Mouse (Mus musculus): Measurements from ENCODE around the gene Fuz.
A peak's percentile ranks its signal among the peaks of the same experiment; 100 is the strongest.

Gene Fuz

DNA sequence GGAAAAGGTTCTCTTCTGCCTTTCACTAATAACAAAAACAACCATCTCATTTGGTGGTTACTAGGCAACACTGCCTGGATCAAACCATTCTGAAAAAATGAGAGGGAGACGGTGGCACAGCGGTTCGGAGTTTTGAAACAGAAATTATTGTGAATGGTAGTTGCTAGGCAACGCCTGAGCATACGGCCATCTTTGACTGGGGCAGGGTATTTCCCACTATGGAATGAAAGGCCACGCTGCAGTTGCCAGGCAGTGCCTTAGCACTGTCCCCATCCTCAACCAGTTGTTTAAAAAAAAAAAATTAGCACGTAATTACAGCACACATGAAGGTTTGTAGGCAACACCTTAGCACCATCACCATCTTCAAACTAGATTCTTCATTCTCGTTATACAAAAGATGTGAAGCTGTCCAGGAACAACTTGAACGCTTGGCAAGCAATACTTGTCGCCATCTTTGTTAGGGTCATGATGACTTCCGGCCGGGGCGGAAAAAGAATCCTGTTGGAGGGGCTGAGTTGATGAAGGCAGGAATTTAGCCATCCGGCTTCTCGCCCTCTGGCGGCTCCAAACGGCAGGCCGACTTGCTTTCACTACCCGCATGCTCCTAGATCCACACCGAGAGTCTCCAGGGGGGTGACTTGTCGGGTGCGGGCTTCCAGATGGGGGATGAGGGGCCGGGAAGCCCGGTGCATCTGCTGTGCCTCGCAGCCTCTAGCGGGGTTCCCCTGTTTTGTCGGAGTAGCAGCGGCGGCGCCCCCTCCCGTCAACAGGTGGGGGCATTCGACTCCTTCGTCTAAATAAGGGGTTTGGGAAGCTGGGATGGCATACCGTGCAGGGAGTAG, at the start of gene Fuz:
Fuz (plus strand) TSS at position 487 of the 842 bp plus-strand sequence.
- DNase-seq (ENCODE audit: low read depth, low spot score), result peak; percentile 89

DNA sequence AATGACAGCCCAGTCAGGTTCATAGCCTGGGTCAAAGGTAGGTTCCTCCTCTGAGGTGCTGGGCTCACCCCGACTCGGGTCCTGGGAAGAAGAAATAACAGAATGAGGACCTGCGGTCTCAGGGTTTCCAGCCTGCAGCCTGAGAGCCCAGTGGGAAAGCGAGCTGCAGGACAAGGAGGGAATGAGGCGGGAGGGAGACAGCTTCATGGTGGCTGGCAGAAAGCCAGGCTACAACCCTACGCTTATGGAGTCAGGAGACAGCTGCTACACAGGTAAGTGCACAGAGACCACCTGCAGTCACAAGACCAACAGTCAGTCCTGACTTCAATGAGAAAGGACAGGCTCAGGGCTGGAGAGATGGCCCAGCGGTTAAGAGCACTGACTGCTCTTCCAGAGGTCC, 49.1 kb upstream of the Fuz start:
- DNase-seq (ENCODE audit: low read depth, low spot score), result no peak

DNA sequence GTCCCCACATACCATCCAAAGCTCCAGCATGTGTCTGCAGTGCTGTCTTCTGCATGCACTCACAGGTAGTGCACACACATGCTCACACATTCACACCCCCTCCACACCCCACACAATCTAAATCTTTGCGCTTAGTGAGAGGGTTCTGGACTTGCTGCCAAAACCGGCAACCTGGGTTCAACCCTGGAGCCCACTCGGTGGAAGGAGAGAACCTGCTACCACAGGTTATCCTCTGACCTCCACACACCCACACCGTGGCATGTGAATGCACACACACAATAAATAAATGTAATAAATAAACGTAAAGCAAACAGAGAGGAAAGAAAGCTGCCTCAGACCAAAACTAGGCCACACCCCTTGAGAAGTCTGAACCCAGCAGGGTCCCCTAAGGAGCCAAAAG, 48.1 kb upstream of the Fuz start:
- no peak for DNase-seq (ENCODE audit: low read depth, low spot score)

GRCm38 (mm10) chr7:44848561-44849415, 47.1 kb upstream of the Fuz start, which contains the start of the genes Akt1s1 and Tbc1d17:
Gene Akt1s1, plus strand, starts transcription at chr7:44848991.
Gene Tbc1d17, minus strand, starts transcription at chr7:44849079.
- DNase-seq (ENCODE audit: low read depth, low spot score), result peak; percentile 97

DNA sequence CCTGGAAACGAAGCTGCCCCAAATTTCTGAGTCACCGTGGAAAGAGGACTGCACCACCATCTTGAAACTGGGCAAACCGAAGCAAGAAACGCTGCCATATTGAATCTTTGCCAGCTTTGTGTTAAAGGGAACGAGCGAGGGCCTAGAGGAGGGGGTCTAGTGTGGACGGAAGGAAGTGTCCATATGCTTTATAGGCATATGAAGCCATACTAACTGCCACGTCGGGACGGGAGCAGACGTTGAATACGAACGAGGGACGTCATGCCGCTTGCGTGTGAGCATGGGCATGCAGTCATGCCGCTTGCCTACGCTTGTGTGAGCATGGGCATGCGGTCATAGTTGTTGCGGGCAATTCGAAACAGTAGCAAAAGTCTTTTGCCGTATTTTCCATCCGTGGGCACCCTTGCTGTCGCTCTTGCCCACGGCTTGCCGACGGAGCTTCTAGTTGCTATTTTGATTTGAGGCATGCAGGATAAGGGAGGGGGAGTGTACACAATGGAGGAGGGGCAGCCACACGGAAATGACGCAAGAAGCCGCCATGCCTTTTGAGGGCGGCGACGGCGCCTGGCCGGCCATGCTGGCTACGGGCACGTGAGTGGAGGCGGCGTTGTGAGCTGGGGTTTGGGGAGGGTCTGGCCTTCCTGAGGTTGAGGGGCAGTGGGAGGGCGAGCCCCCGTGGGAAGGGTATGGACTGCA, 46.3 kb upstream of the Fuz start:
- no peak for DNase-seq (ENCODE audit: low read depth, low spot score)

- no peak for DNase-seq (ENCODE audit: low read depth, low spot score)
Measured at GRCm38 (mm10) chr7:44850146-44850545, 45.7 kb upstream of the Fuz start.

DNA sequence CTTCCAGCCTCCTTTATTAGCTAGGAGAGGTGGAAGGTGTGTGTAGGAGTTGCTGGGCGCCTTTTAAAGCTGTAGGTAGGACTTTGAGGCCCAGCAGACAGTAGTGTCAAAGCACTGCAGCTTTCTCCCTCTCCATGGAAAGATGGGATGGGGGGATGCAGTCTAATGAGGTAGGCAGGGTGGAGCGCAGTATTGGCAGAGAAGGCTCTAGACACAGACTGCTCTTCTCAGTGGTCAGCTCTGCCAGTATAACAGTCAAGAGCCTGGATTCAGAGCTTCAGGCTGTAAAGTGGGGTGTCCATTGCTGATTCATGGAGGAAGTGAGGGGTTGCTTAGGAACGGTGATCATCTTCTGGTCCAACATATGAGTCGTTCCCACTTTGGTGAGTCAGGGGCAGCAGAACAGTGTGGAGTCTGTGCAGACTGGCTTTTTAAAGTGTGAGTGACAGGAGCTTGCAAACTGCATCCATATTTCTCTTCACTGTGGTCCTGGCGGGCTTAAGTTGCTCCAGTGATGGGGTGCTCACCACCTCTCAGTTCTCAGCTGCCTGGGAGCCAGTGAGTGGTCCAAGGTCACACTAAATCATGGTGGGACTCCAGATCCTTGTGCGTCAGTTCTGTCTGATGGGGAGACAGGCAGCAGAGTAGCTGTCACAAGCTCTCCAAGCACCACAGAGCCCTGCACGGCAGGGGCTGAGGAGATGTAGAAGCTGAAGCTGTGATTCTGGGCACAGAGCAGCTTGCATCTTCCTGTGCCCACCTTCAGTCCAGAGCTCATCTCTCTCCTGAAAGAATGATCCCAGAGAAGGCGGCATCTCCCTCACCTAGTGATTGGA, 44.9 kb upstream of the Fuz start:
- DNase-seq (ENCODE audit: low read depth, low spot score), result no peak

- DNase-seq (ENCODE audit: low read depth, low spot score), result no peak
Measured at GRCm38 (mm10) chr7:44851625-44852234, 44.1 kb upstream of the Fuz start.

- no peak for DNase-seq (ENCODE audit: low read depth, low spot score)
Measured at GRCm38 (mm10) chr7:44852259-44853027, 43.4 kb upstream of the Fuz start.

- DNase-seq (ENCODE audit: low read depth, low spot score), result no peak
Measured at GRCm38 (mm10) chr7:44853065-44853464, 42.8 kb upstream of the Fuz start.

DNA sequence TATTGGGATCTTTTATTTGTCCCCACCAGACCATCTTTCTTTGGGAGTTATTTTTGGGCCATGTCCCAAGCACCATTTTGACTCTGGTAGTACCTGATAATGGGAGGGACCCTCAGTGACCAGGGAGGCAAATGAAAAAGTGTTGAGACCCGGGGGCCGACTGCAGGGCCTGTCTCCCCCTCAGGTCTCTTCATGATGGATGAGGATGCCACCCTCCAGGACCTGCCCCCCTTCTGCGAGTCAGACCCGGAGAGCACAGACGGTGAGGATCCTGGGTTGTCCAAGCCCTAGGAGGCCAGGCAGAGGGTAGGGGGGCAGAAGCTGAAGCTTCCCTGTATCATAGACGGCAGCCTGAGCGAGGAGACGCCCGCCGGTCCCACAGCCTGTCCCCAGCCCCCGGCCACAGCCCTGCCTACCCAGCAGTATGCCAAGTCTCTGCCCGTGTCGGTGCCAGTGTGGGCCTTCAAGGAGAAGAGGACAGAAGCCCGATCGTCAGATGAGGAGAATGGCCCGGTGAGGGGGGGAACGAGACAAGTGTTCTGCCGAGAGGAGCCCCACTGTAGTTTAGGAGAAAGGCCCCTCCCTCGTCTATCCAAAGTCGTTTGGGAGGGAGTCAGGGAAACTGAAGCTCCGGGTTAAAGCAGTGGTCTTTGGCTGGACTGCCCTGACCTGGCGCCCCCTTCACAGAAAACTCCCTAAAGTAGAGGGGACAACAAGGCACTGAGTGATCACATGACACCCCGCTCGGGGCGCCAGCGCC, 42.1 kb upstream of the Fuz start:
- no peak for DNase-seq (ENCODE audit: low read depth, low spot score)

GRCm38 (mm10) chr7:44854356-44855031, 41.4 kb upstream of the Fuz start:
- no peak for DNase-seq (ENCODE audit: low read depth, low spot score)

DNA sequence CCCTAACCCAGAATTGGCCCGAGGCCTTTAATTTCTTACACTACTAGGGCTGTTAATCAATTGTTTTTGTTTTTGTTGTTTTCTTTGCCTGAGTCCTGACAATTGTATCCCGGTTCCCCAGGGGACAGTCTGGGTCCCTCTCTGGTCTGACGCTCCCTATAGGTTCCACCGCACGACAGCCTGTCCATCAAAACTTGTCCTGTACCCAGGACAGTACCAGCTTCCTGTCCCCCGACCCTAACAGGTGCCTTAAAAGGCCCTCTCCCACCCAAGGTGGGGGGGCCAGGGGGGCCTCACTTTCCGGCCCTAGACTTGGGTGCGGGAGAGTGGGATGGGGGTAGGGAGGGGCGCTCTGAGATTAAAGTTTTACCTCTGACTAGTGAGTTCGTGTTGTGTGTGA, 40.8 kb upstream of the Fuz start:
- DNase-seq (ENCODE audit: low read depth, low spot score), result no peak

GRCm38 (mm10) chr7:44856265-44856916, 39.5 kb upstream of the Fuz start:
- no peak for DNase-seq (ENCODE audit: low read depth, low spot score)

DNA sequence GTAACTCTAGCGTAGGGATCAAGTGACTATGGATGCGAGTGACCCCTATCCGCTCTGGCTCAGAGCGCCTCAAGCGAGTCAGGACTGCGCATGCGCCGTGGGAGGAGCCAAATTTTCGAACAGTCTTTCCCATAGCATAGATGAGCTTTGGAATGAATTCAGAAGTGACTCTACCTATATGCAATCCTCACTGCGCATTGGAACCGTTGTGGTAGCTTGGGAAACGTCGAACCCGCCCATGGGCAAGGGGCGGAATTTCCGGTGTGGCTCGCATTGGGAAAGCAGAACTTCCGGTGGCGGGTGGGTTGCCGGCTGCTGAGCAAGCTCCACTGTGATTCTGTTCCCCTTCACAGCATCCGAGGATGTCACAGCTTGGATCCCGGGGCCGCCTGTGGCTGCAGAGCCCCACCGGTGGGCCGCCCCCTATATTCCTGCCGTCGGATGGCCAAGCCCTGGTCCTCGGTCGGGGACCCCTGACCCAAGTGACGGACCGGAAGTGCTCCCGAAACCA, 38.8 kb upstream of the Fuz start, which contains the start of gene Pnkp:
Pnkp (plus strand) TSS at position 98 of the 511 bp plus-strand sequence.
- peak; percentile 75 for DNase-seq (ENCODE audit: low read depth, low spot score)

DNA sequence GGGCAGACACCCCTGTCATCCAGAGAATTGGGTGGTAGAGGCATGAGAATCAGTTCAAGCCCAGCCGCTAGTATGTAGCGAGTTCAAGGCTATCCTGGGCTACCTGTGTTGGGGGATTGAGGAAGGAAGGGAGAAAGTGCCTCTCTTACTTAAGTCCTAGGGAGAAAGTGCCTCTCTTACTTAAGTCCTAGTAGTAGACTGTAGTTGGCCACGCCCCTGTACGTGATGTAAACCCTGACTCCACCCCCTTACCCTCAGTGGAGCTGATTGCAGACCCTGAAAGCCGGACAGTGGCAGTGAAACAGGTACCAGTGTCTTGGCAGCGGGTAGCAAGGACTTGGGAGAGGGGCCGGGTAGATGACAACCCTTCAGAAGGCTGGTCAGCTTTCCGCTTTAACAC, 38.0 kb upstream of the Fuz start:
- no peak for DNase-seq (ENCODE audit: low read depth, low spot score)

- DNase-seq (ENCODE audit: low read depth, low spot score), result no peak
Measured at GRCm38 (mm10) chr7:44859896-44860295, 36.0 kb upstream of the Fuz start.

Data from WW6 (cell line).